ENCODE assay signal across 26 mouse cellular contexts in genomic region chr14:34632722-34633448, GRCm38 (mm10). TPM values are rescaled to one million over a fixed set of nuclear protein-coding genes. Genes with fewer than 3 reads are reported as not detected.
A peak's percentile ranks its signal among the peaks of the same experiment; 100 is the strongest.
DNase-seq lines count a peak whose midpoint lies in the region; ATAC-seq lines count a peak whose summit lies in the region.
"Had no signal": no experiment of that assay in that cellular context is flagged by ENCODE, and none has a peak within 500 bp of the region (broad histone marks: within the 10 kb centered on the region; RNA-seq: fewer than 3 reads in every experiment).

No protein-coding gene starts in this region.

- peak; percentile 16 for DNase-seq in thymus, postnatal 0 days (ENCODE audit: low spot score)
- no peak for DNase-seq in thymus, postnatal 25 days
- no peak for DNase-seq in embryonic facial prominence, embryonic 10.5 days (ENCODE audit: low spot score)
- DNase-seq in left cerebral cortex, postnatal 14 days (ENCODE audit: low spot score in 2 of 2) = no peak
- DNase-seq in gastrocnemius, adult 18-20 months (ENCODE audit: low spot score) = no peak
- DNase-seq: adrenal gland, adult 8-10 months; cerebellum, adult 11-12 months; cerebellum, postnatal 25 days; gastrocnemius, postnatal 36 days; heart, postnatal 14 days; kidney, adult 8-10 months; kidney, postnatal 4 days; midbrain, embryonic 14.5 days; spleen, adult 18-20 months had no signal

- H3K27me3 ChIP-seq in liver, embryonic 12.5 days (replicated peaks) = no peaks in the 10 kb centered on the region
- no peaks in the 10 kb centered on the region for H3K27me3 ChIP-seq in embryonic facial prominence, embryonic 10.5 days (replicated peaks; ENCODE audit: low read depth, poor library complexity, severe bottlenecking)
- H3K27me3 ChIP-seq: CH12.LX; forebrain, embryonic 13.5 days; heart, embryonic 12.5 days; hindbrain, embryonic 12.5 days; limb, embryonic 13.5 days had no signal

- peak; percentile 86 for ATAC-seq in common myeloid progenitor, adult 5-6 weeks (replicated peaks; ENCODE audit: low read depth, poor library complexity, severe bottlenecking)
- ATAC-seq in liver, embryonic 12.5 days = peak; percentile 80
- peak; percentile 94 for ATAC-seq in megakaryocyte-erythroid progenitor cell, adult 5-6 weeks (replicated peaks; ENCODE audit: low FRiP score, low TSS enrichment, poor library complexity, severe bottlenecking)
- ATAC-seq: forebrain, embryonic 13.5 days had no signal

- H3K4me1 ChIP-seq in liver, embryonic 12.5 days = peaks cover 34% of the 10 kb centered on the region
- H3K4me1 ChIP-seq in embryonic facial prominence, embryonic 10.5 days = 0 out of 2 replicates have a peak, but pooled peaks cover 7% of the 10 kb centered on the region
- H3K4me1 ChIP-seq: forebrain, embryonic 13.5 days; heart, embryonic 12.5 days; hindbrain, embryonic 12.5 days; limb, embryonic 13.5 days had no signal

- H3K36me3 ChIP-seq in liver, embryonic 12.5 days = no peaks in the 10 kb centered on the region
- H3K36me3 ChIP-seq in embryonic facial prominence, embryonic 10.5 days (replicated peaks) = no peaks in the 10 kb centered on the region
- H3K36me3 ChIP-seq: heart, embryonic 12.5 days; hindbrain, embryonic 12.5 days; limb, embryonic 13.5 days had no signal

- WGBS in liver, embryonic 12.5 days (ENCODE audit: insufficient replicate concordance) = 24% methylated on average over 10 of the region's 10 CpGs
- WGBS in embryonic facial prominence, embryonic 10.5 days = 74% methylated on average over 10 of the region's 10 CpGs

- H3K27ac ChIP-seq in liver, embryonic 12.5 days = peak overlapping the region; percentile 59
- H3K27ac ChIP-seq in embryonic facial prominence, embryonic 10.5 days (replicated peaks) = no peak overlapping the region
- H3K27ac ChIP-seq: forebrain, embryonic 13.5 days; hindbrain, embryonic 12.5 days; limb, embryonic 13.5 days had no signal

- peak overlapping the region; percentile 25; the same call in 1 of the 2 replicates for H3K4me3 ChIP-seq in liver, embryonic 12.5 days
- no peak overlapping the region for H3K4me3 ChIP-seq in embryonic facial prominence, embryonic 10.5 days
- H3K4me3 ChIP-seq: forebrain, embryonic 13.5 days; heart, embryonic 12.5 days; hindbrain, embryonic 12.5 days; limb, embryonic 13.5 days had no signal

- H3K9me3 ChIP-seq in liver, embryonic 12.5 days (replicated peaks) = no peaks in the 10 kb centered on the region
- H3K9me3 ChIP-seq in embryonic facial prominence, embryonic 10.5 days = no peaks in the 10 kb centered on the region
- H3K9me3 ChIP-seq: forebrain, embryonic 13.5 days; heart, embryonic 12.5 days; hindbrain, embryonic 12.5 days; limb, embryonic 13.5 days had no signal

- 0 out of 2 replicates have a peak overlapping the region, but pooled peaks have one; percentile 40 for H3K9ac ChIP-seq in liver, embryonic 12.5 days
- H3K9ac ChIP-seq: forebrain, embryonic 13.5 days; heart, embryonic 12.5 days; hindbrain, embryonic 12.5 days; limb, embryonic 13.5 days had no signal

- intact Hi-C loops in left cerebral cortex, postnatal 14 days (cut with DNase I) = no loop called here

- peak overlapping the region; percentile 59 for H3K4me2 ChIP-seq in liver, embryonic 12.5 days
- H3K4me2 ChIP-seq: forebrain, embryonic 13.5 days; heart, embryonic 12.5 days; hindbrain, embryonic 12.5 days; limb, embryonic 13.5 days had no signal

RNA-seq across cellular contexts. Expression of gene Opn4, which starts 32.9 kb away (rescaled TPM):
- polyA plus RNA-seq in thymus, postnatal 0 days (2015; fragmentation: Nextera tagmentation; extraction: Ambion mirVana) = not detected in 2 replicates
- not detected in 2 replicates for total RNA-seq in common myeloid progenitor, adult 5-6 weeks (2017)
- polyA plus RNA-seq in liver, embryonic 12.5 days (2016; fragmentation: Nextera tagmentation; extraction: Ambion mirVana) = not detected in 2 replicates
- not detected in 2 replicates for total RNA-seq in megakaryocyte-erythroid progenitor cell, adult 5-6 weeks (2014; fragmentation: Nextera tagmentation)
- not detected in 2 replicates for total RNA-seq in megakaryocyte-erythroid progenitor cell, adult 5-6 weeks (2017)
- polyA plus RNA-seq in embryonic facial prominence, embryonic 10.5 days (2016; fragmentation: Nextera tagmentation; extraction: Ambion mirVana) = 0.23 and 0.27 TPM in 2 replicates
- not detected for total RNA-seq in left cerebral cortex, postnatal 14 days (2021)
- total RNA-seq in gastrocnemius, adult 18-20 months (2021) = not detected
- total RNA-seq: CH12.LX; gastrocnemius, postnatal 36 days; layer of hippocampus, postnatal 14 days; left cerebral cortex, postnatal 10 days had no signal
- polyA plus RNA-seq: forebrain, embryonic 13.5 days; hindbrain, embryonic 12.5 days; intestine, embryonic 14.5 days; limb, embryonic 13.5 days; midbrain, embryonic 14.5 days; neural tube, embryonic 14.5 days had no signal

RNA-seq across cellular contexts. Expression of gene Wapl, which starts 40.8 kb away (rescaled TPM):
- 38.3 and 49.7 TPM in 2 replicates for polyA plus RNA-seq in thymus, postnatal 0 days (2015; fragmentation: Nextera tagmentation; extraction: Ambion mirVana)
- 138 and 179 TPM in 2 replicates for total RNA-seq in common myeloid progenitor, adult 5-6 weeks (2017)
- polyA plus RNA-seq in liver, embryonic 12.5 days (2016; fragmentation: Nextera tagmentation; extraction: Ambion mirVana) = 43.8 and 46.4 TPM in 2 replicates
- total RNA-seq in megakaryocyte-erythroid progenitor cell, adult 5-6 weeks (2014; fragmentation: Nextera tagmentation) = 102 and 161 TPM in 2 replicates
- total RNA-seq in megakaryocyte-erythroid progenitor cell, adult 5-6 weeks (2017) = 201 and 208 TPM in 2 replicates
- 26.9 and 27.2 TPM in 2 replicates for polyA plus RNA-seq in embryonic facial prominence, embryonic 10.5 days (2016; fragmentation: Nextera tagmentation; extraction: Ambion mirVana)
- total RNA-seq in left cerebral cortex, postnatal 14 days (2021) = 10 to 100 TPM; 34.8 to 35.6 TPM
- total RNA-seq in gastrocnemius, adult 18-20 months (2021) = 10 to 100 TPM; 34.4 to 40.5 TPM

RNA-seq across cellular contexts. Expression of gene Ldb3, which starts 44.4 kb away (rescaled TPM):
- polyA plus RNA-seq in thymus, postnatal 0 days (2015; fragmentation: Nextera tagmentation; extraction: Ambion mirVana) = 0.29 and 0.39 TPM in 2 replicates
- total RNA-seq in common myeloid progenitor, adult 5-6 weeks (2017) = not detected in 2 replicates
- 0.17 and 0.20 TPM in 2 replicates for polyA plus RNA-seq in liver, embryonic 12.5 days (2016; fragmentation: Nextera tagmentation; extraction: Ambion mirVana)
- not detected in 2 replicates for total RNA-seq in megakaryocyte-erythroid progenitor cell, adult 5-6 weeks (2014; fragmentation: Nextera tagmentation)
- not detected in 2 replicates for total RNA-seq in megakaryocyte-erythroid progenitor cell, adult 5-6 weeks (2017)
- polyA plus RNA-seq in embryonic facial prominence, embryonic 10.5 days (2016; fragmentation: Nextera tagmentation; extraction: Ambion mirVana) = 0.59 TPM in 1 of 2 replicates, not detected in the other
- 1 to 10 TPM; 1.3 to 1.6 TPM for total RNA-seq in left cerebral cortex, postnatal 14 days (2021)
- total RNA-seq in gastrocnemius, adult 18-20 months (2021) = 1,000 to 10,000 TPM; 2,008 to 2,153 TPM

Comparison
In these comparisons a context has a peak if more than half of its experiments do, and no peak if none do; other contexts are left out.
1. RNA of gene Ldb3, which starts 44.4 kb away (total RNA-seq): 2,008 to 2,153 TPM in gastrocnemius, adult 18-20 months; 1.3 to 1.6 TPM in left cerebral cortex, postnatal 14 days, not detected in common myeloid progenitor, adult 5-6 weeks and not detected in megakaryocyte-erythroid progenitor cell, adult 5-6 weeks; every median in the first group is over 100 times any median in the second.
2. Peak in every context shown above with its lines, with median percentiles within 50 percentile points of each other: ATAC-seq.